Mouse (Mus musculus) thymus, postnatal 4 days (tissue): ENCODE measurements around the gene Rspo1.

ENCODE experiments used
- DNase-seq: peaks from one replicate; pipeline ENCODE4 v3.0.0; 2021

The Rspo1 gene

GRCm38 (mm10) chr4:125044454-125044853 is 58.2 kb downstream of the Rspo1 start:
- no peak for DNase-seq

DNA sequence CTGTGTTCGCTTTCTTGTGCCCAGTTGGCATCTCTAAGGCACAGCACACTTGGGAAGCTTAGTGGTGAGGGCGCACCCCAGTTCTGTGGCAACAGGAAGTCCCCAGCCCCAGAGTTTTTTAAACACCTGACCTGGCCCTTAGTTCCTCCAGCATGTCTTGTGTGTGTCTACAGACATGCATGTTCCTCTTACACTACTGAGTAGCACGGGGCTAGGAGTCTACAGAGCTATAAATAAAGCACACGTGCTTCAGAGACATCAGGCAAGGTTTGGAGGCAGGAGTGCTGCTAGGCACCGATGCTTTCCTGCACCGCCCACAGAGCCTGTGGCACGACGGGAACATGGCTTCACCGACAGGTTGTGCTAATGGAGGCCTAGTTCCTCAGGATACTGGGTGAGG is 69.2 kb downstream of the Rspo1 start:
- no peak for DNase-seq

DNA sequence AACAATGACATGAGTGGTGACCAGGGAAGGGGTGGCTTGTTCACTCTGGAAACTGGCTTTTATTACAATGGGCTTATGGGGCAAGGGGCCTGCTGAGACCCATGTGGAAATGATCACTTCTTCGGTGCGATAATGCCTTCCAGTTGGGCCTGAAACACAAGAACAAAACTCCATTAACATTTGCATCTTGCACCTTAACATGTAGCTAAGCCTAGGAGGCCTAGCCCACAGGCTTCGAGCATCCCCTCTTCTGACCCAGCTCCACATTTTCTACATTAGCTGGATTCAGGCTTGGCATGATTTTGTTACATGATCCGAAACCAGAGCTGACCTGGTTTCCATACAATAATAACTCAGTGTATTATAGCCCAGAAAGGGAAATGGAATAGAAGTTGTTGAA is 70.2 kb downstream of the Rspo1 start:
- no peak for DNase-seq

GRCm38 (mm10) chr4:125057273-125057672 is 71.0 kb downstream of the Rspo1 start:
- DNase-seq: no peak

DNA sequence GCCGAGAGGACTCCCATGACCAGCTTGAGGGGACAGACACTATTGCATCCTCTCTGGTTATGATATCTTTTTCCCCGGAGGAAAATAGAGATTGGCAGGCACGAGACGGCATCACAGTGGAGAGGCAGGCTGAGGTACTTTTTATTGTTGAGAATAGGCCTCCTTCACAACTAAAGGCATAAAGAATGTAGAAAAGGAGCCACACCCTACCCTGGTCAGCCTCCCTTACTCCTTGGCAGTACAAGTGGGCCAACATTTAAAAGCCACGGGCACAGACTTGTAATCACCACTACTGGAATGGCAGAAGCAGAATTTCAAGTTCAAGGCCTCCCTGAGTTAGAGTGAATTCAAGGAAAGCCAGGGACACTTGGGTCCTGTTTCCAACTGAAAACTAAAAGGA is 71.8 kb downstream of the Rspo1 start:
- DNase-seq: no peak
